Mouse (Mus musculus): Measurements from ENCODE around the gene Ubl5. TPM values are rescaled to one million over a fixed set of nuclear protein-coding genes. Genes with fewer than 3 reads are reported as not detected.

The Ubl5 gene
- polyA plus RNA-seq, 1 experiment from 2014 or later, result 281 TPM

Other genes starting within 250 kb of the Ubl5 start
- gene Zfp26, start 182.7 kb upstream of the Ubl5 start, polyA plus RNA-seq (2015; fragmentation: Nextera tagmentation; extraction: Ambion mirVana), result 7.8 and 9.1 TPM in 2 replicates
- 12.6 and 14.0 TPM in 2 replicates for gene Zfp426, start 150.1 kb upstream of the Ubl5 start, polyA plus RNA-seq (2015; fragmentation: Nextera tagmentation; extraction: Ambion mirVana)
- gene Zfp266, start 121.5 kb upstream of the Ubl5 start, polyA plus RNA-seq (2015; fragmentation: Nextera tagmentation; extraction: Ambion mirVana), result 46.1 and 46.2 TPM in 2 replicates
- gene Zfp846, start 61.6 kb upstream of the Ubl5 start, polyA plus RNA-seq (2015; fragmentation: Nextera tagmentation; extraction: Ambion mirVana), result 11.4 and 12.0 TPM in 2 replicates
- gene Fbxl12, start 1.9 kb downstream of the Ubl5 start, polyA plus RNA-seq (2015; fragmentation: Nextera tagmentation; extraction: Ambion mirVana), result 19.4 and 21.6 TPM in 2 replicates
- 47.4 and 48.4 TPM in 2 replicates for gene Pin1, start 9.2 kb downstream of the Ubl5 start, polyA plus RNA-seq (2015; fragmentation: Nextera tagmentation; extraction: Ambion mirVana)
- gene Olfm2, start 103.5 kb downstream of the Ubl5 start, polyA plus RNA-seq (2015; fragmentation: Nextera tagmentation; extraction: Ambion mirVana), result 1.4 and 1.7 TPM in 2 replicates
- gene Col5a3, start 172.2 kb downstream of the Ubl5 start, polyA plus RNA-seq (2015; fragmentation: Nextera tagmentation; extraction: Ambion mirVana), result 1.9 and 2.1 TPM in 2 replicates
- gene Rdh8, start 175.6 kb downstream of the Ubl5 start, polyA plus RNA-seq (2015; fragmentation: Nextera tagmentation; extraction: Ambion mirVana), result not detected in 2 replicates
- gene A230050P20Rik, start 225.8 kb downstream of the Ubl5 start, polyA plus RNA-seq (2015; fragmentation: Nextera tagmentation; extraction: Ambion mirVana), result 11.4 and 13.4 TPM in 2 replicates
- gene Angptl6, start 236.8 kb downstream of the Ubl5 start, polyA plus RNA-seq (2015; fragmentation: Nextera tagmentation; extraction: Ambion mirVana), result 3.8 and 4.0 TPM in 2 replicates
- 36.4 and 44.3 TPM in 2 replicates for gene Ppan, start 245.3 kb downstream of the Ubl5 start, polyA plus RNA-seq (2015; fragmentation: Nextera tagmentation; extraction: Ambion mirVana)

Data from heart, embryonic 16.5 days (tissue).